Mouse (Mus musculus): ENCODE measurements at regions not wholly inside any gene's neighbourhood (a gene's known extent, or its start where the extent isn't known, plus 50 kb on each side); places are given as distances from the start of the nearest gene placed in this dataset.

DNA sequence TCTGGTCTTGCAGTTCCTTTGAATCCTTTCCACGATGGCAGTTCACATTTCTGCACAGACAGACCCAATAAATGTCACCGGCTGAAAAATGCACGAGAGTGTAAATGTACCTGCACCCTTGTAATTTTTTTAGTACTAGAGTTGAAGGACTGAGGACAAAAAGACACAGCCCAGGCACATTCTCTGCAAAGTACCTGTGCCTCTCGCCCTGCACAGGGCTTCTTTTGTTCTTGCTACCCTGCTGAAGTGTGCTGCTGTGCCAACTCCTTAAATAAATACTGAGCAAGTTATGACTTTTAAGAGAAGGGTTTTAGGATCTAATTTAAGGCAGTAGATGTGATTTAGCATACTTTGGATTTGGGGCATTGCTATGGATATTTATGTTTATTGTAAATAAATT is 118.5 kb upstream of the Mast4 start:
- Histone ChIP-seq H3K27ac (peak overlapping the region; percentile 68), H3K9ac (no peak overlapping the region), H3K4me2 (no peak overlapping the region; the same call in 1 of the 2 replicates), H3K27me3 (no peaks in the 10 kb centered on the region), H3K4me3 (no peak overlapping the region), H3K36me3 (no peaks in the 10 kb centered on the region), H3K4me1 (no peaks in the 10 kb centered on the region), H3K9me3 (no peaks in the 10 kb centered on the region)
- WGBS = 53% methylated on average over 4 of the region's 4 CpGs
- peak; percentile 86; the same call in 1 of the 2 replicates for ATAC-seq (ENCODE audit: borderline replicate concordance, extremely low read depth, low FRiP score, low TSS enrichment)

DNA sequence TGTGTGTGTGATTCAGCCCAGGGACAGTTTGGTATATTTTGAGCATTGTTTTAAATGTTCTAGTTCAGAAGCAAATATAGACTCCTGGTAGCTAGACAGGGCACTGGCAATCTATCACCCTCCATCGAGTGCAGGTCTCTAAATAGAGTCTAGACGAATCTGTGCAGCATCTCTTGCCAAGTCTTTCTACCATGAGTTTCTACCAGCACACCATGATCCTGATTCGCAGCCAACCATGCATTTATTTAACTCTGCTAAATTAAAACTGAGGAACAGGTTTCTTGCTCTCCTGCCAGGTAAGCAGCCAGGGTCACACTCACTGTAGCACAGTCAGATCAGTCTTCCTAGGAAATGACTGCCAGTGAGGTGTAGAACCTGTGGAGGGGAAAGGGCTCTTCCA is 96.3 kb upstream of the Mast4 start:
- Histone ChIP-seq H3K36me3 (no peaks in the 10 kb centered on the region), H3K9ac (no peak overlapping the region), H3K27ac (no peak overlapping the region), H3K9me3 (no peaks in the 10 kb centered on the region), H3K4me1 (no peaks in the 10 kb centered on the region), H3K27me3 (no peaks in the 10 kb centered on the region), H3K4me3 (no peak overlapping the region), H3K4me2 (no peak overlapping the region)
- ATAC-seq (ENCODE audit: borderline replicate concordance, extremely low read depth, low FRiP score, low TSS enrichment) = no peak
- WGBS = 78% methylated on average over 3 of the region's 3 CpGs

DNA sequence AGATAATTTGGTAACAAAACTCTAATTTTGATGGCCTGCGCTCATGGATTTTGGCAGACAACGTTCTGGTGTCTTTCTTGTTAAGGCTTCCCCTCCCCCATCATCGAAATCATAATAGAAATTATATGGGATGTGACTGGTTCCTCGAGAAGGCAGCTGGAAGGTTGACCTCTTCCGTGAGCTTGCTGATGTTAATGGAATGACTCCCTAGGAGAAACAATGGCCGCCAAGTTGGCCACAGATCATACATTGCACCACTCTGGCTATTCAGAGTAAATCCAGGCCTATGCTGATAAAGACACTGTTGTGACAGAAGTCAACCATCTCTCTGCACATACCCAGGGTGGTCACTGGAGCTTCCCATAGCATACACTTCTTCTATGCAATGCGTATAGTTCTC is 89.7 kb upstream of the Mast4 start:
- H3K9ac ChIP-seq = no peak overlapping the region
- no peak for ATAC-seq (ENCODE audit: borderline replicate concordance, extremely low read depth, low FRiP score, low TSS enrichment)
- H3K9me3 ChIP-seq = no peaks in the 10 kb centered on the region
- H3K27me3 ChIP-seq = no peaks in the 10 kb centered on the region
- H3K4me3 ChIP-seq = no peak overlapping the region
- no peak overlapping the region for H3K27ac ChIP-seq
- WGBS = 80% methylated on average over 7 of the region's 7 CpGs
- H3K4me2 ChIP-seq = no peak overlapping the region
- no peaks in the 10 kb centered on the region for H3K36me3 ChIP-seq
- H3K4me1 ChIP-seq = no peaks in the 10 kb centered on the region

- no peaks in the 10 kb centered on the region for H3K4me1 ChIP-seq
- H3K27ac ChIP-seq = no peak overlapping the region
- H3K4me2 ChIP-seq = no peak overlapping the region
- H3K27me3 ChIP-seq = no peaks in the 10 kb centered on the region
- H3K4me3 ChIP-seq = no peak overlapping the region
- ATAC-seq (ENCODE audit: borderline replicate concordance, extremely low read depth, low FRiP score, low TSS enrichment) = no peak
- H3K9ac ChIP-seq = no peak overlapping the region
- WGBS = 79% methylated on average over 8 of the region's 8 CpGs
- no peaks in the 10 kb centered on the region for H3K9me3 ChIP-seq
- no peaks in the 10 kb centered on the region for H3K36me3 ChIP-seq
Observed at GRCm38 (mm10) chr13:103423417-103423816, 89.1 kb upstream of the Mast4 start.

DNA sequence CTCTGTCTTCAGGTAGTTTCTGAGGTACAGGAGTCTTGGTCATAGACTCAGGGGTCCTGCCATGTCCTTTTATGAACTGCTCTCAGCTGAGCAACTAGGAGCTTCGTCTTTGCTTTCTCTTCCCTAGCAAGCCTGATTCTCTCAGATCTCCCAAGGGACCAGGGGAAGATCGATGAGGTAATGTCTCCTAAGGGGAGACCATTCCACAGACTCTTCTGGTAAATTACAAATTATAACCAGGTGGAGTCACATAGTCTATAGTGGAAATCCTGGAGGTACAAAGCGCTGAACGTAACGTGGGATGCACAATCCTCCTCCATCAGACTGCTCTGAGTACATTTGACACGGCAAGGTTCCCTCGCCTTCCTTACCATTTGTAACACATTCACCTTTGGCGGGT is 88.7 kb upstream of the Mast4 start:
- ATAC-seq (ENCODE audit: borderline replicate concordance, extremely low read depth, low FRiP score, low TSS enrichment) = no peak
- Histone ChIP-seq H3K4me1 (no peaks in the 10 kb centered on the region), H3K27me3 (no peaks in the 10 kb centered on the region), H3K9ac (no peak overlapping the region), H3K27ac (no peak overlapping the region), H3K36me3 (no peaks in the 10 kb centered on the region), H3K4me2 (no peak overlapping the region), H3K4me3 (no peak overlapping the region), H3K9me3 (no peaks in the 10 kb centered on the region)
- 91% methylated on average over 8 of the region's 8 CpGs for WGBS

- Histone ChIP-seq H3K27ac (no peak overlapping the region), H3K9me3 (no peaks in the 10 kb centered on the region), H3K4me1 (no peaks in the 10 kb centered on the region), H3K4me3 (no peak overlapping the region), H3K4me2 (no peak overlapping the region), H3K36me3 (no peaks in the 10 kb centered on the region), H3K27me3 (no peaks in the 10 kb centered on the region), H3K9ac (no peak overlapping the region)
- ATAC-seq (ENCODE audit: borderline replicate concordance, extremely low read depth, low FRiP score, low TSS enrichment) = no peak
- 76% methylated on average over 3 of the region's 3 CpGs for WGBS
Observed at GRCm38 (mm10) chr13:103419146-103419545, 84.8 kb upstream of the Mast4 start.

GRCm38 (mm10) chr13:103417256-103417655 is 83.0 kb upstream of the Mast4 start:
- Histone ChIP-seq H3K36me3 (no peaks in the 10 kb centered on the region), H3K4me3 (no peak overlapping the region), H3K4me1 (no peaks in the 10 kb centered on the region), H3K9ac (no peak overlapping the region), H3K27ac (no peak overlapping the region), H3K4me2 (no peak overlapping the region), H3K27me3 (no peaks in the 10 kb centered on the region), H3K9me3 (no peaks in the 10 kb centered on the region)
- WGBS = 74% methylated on average over 5 of the region's 5 CpGs
- no peak for ATAC-seq (ENCODE audit: borderline replicate concordance, extremely low read depth, low FRiP score, low TSS enrichment)

- Histone ChIP-seq H3K27me3 (no peaks in the 10 kb centered on the region), H3K4me2 (no peak overlapping the region), H3K27ac (no peak overlapping the region), H3K4me1 (no peaks in the 10 kb centered on the region), H3K9ac (no peak overlapping the region), H3K4me3 (no peak overlapping the region), H3K36me3 (no peaks in the 10 kb centered on the region), H3K9me3 (no peaks in the 10 kb centered on the region)
- 82% methylated on average over 4 of the region's 4 CpGs for whole genome bisulfite sequencing
- no peak for ATAC-seq (ENCODE audit: borderline replicate concordance, extremely low read depth, low FRiP score, low TSS enrichment)
Observed at GRCm38 (mm10) chr13:103415335-103415734, 81.0 kb upstream of the Mast4 start.

DNA sequence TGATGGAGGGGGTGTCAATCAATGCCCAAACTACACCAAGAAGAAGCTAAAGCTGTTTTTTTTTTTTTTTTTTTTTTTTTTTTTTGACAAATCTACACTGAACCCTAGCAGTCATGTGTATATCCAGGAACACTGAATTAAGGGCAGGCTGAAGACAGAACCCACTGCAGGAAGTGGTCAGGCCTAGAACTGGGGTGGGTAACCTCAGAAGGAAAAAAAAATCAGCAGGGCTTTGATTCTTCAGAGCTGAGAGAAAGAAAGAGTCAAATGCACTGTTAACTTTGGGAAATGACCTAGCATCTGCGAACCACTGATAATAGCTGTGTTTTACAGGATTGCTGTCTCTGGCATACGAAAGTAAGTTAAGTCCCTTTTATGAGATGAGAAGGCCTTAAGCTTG is 78.3 kb upstream of the Mast4 start:
- no peaks in the 10 kb centered on the region for H3K27me3 ChIP-seq
- WGBS = 75% methylated on average over 2 of the region's 2 CpGs
- H3K9ac ChIP-seq = no peak overlapping the region
- ATAC-seq (ENCODE audit: borderline replicate concordance, extremely low read depth, low FRiP score, low TSS enrichment) = no peak
- H3K9me3 ChIP-seq = no peaks in the 10 kb centered on the region
- H3K4me3 ChIP-seq = no peak overlapping the region
- H3K4me2 ChIP-seq = no peak overlapping the region
- no peak overlapping the region for H3K27ac ChIP-seq
- H3K36me3 ChIP-seq = no peaks in the 10 kb centered on the region
- H3K4me1 ChIP-seq = no peaks in the 10 kb centered on the region

- Histone ChIP-seq H3K4me2 (no peak overlapping the region), H3K27ac (no peak overlapping the region), H3K36me3 (no peaks in the 10 kb centered on the region), H3K9ac (no peak overlapping the region), H3K4me1 (no peaks in the 10 kb centered on the region), H3K4me3 (no peak overlapping the region), H3K9me3 (no peaks in the 10 kb centered on the region), H3K27me3 (no peaks in the 10 kb centered on the region)
- WGBS = 58% methylated on average over 7 of the region's 7 CpGs
- no peak for ATAC-seq (ENCODE audit: borderline replicate concordance, extremely low read depth, low FRiP score, low TSS enrichment)
Observed at GRCm38 (mm10) chr13:103409286-103409685, 75.0 kb upstream of the Mast4 start.

- Histone ChIP-seq H3K4me3 (no peak overlapping the region), H3K36me3 (no peaks in the 10 kb centered on the region), H3K4me2 (no peak overlapping the region), H3K4me1 (no peaks in the 10 kb centered on the region), H3K9me3 (no peaks in the 10 kb centered on the region), H3K9ac (no peak overlapping the region), H3K27me3 (no peaks in the 10 kb centered on the region), H3K27ac (no peak overlapping the region)
- 72% methylated on average over 2 of the region's 2 CpGs for WGBS
- ATAC-seq (ENCODE audit: borderline replicate concordance, extremely low read depth, low FRiP score, low TSS enrichment) = no peak
Observed at GRCm38 (mm10) chr13:103396526-103397020, 62.3 kb upstream of the Mast4 start.

DNA sequence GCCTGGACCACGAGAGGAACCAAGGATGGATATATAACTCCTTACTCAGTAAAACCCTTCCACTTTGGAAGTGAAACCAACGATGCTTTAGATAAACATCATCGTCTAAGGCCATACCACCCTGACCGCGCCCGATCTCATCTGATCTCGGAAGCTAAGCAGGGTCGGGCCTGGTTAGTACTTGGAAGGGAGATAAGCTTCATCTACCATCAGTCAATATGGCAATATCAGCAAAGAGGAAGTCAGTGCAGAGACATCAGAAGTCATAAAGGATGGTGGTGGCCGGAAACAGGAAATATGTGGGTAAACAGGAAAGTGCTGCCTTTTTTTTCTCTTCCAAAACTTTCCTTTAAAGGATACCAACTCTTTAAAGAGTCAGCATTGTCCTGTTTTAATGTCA is 61.8 kb upstream of the Mast4 start:
- Histone ChIP-seq H3K4me3 (no peak overlapping the region), H3K27me3 (no peaks in the 10 kb centered on the region), H3K4me2 (no peak overlapping the region), H3K27ac (no peak overlapping the region), H3K9me3 (no peaks in the 10 kb centered on the region), H3K9ac (no peak overlapping the region), H3K36me3 (no peaks in the 10 kb centered on the region), H3K4me1 (no peaks in the 10 kb centered on the region)
- no peak for ATAC-seq (ENCODE audit: borderline replicate concordance, extremely low read depth, low FRiP score, low TSS enrichment)
- 65% methylated on average over 9 of the region's 9 CpGs for WGBS

DNA sequence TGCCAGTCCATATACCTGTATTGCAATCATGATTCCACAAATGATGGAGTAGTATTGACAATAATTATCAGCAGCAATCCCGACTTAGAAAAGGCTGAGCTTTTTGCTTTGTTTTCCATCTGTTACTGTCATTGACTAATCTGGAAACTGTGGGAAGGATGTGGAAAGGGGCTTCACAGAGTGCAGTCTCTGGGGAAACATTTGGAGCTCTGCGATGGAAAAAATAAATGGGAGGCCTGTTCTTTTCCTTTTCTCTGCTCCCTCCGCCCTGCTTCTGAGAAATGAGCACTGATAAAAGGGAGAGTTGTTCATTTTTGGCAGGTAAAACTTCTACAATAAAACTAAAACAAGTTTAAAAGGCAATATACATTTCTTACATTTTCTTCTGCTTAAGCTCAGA is 58.3 kb upstream of the Mast4 start:
- Histone ChIP-seq H3K36me3 (no peaks in the 10 kb centered on the region), H3K27me3 (no peaks in the 10 kb centered on the region), H3K9me3 (no peaks in the 10 kb centered on the region), H3K9ac (no peak overlapping the region), H3K4me1 (no peaks in the 10 kb centered on the region), H3K4me2 (no peak overlapping the region), H3K27ac (no peak overlapping the region), H3K4me3 (no peak overlapping the region)
- ATAC-seq (ENCODE audit: borderline replicate concordance, extremely low read depth, low FRiP score, low TSS enrichment) = no peak
- WGBS = 62% methylated on average over 3 of the region's 3 CpGs
